Mouse (Mus musculus) CH12.LX (cell line): ENCODE measurements at regions not wholly inside any gene's neighbourhood (a gene's known extent, or its start where the extent isn't known, plus 50 kb on each side); places are given as distances from the start of the nearest gene placed in this dataset.

Experiments
- DNase-seq: peaks from one replicate; pipeline ENCODE4 v3.0.0-alpha.2; 2013; ENCODE audit errors: extremely low read depth
- H3K27ac ChIP-seq: 2 replicates; pipeline ENCODE4 v1.5.1; 2012; ENCODE audit warnings: low read depth, mild to moderate bottlenecking, control low read depth, moderate library complexity; ENCODE audit not compliant: insufficient read depth
- H3K27me3 ChIP-seq: replicated peaks from 2 replicates; pipeline ENCODE3; 2012; ENCODE audit warnings: inconsistent platforms
- H3K36me3 ChIP-seq, 2 experiments: replicated peaks in 1 of 2; 2 replicates each; pipeline versions ENCODE3 to v1.6.1; 2012; ENCODE audit warnings: inconsistent platforms in 1 of 2, low read length in 1 of 2, mild to moderate bottlenecking in 1 of 2, mixed read lengths in 1 of 2, moderate library complexity in 1 of 2; ENCODE audit not compliant: control insufficient read depth in 1 of 2, insufficient read depth in 1 of 2
- H3K4me1 ChIP-seq, 2 experiments: 2 replicates each; pipeline ENCODE4 v1.6.1; 2012; ENCODE audit warnings: inconsistent platforms in 1 of 2, moderate library complexity in 1 of 2; ENCODE audit not compliant: insufficient read depth in 2 of 2, control insufficient read depth in 1 of 2
- H3K4me2 ChIP-seq: 2 replicates; pipeline ENCODE4 v1.6.1; 2012; ENCODE audit warnings: low read depth, mild to moderate bottlenecking, control low read depth; ENCODE audit not compliant: poor library complexity, insufficient read depth, severe bottlenecking
- H3K4me3 ChIP-seq, 3 experiments: fragments of 150-350 bp in 1 of 3; sonication (generic) in 1 of 3; replicated peaks in 1 of 3; 2 replicates each; pipeline versions ENCODE3 to v1.5.1; 2011 to 2012; ENCODE audit warnings: low read depth in 2 of 3, low read length in 2 of 3, mild to moderate bottlenecking in 2 of 3, moderate library complexity in 2 of 3, control low read depth in 1 of 3, improper control_type of control experiment in 1 of 3, inconsistent platforms in 1 of 3, mixed read lengths in 1 of 3; ENCODE audit not compliant: poor library complexity in 1 of 3
- H3K79me2 ChIP-seq: replicated peaks from 2 replicates; pipeline ENCODE4 v1.6.1; 2012; ENCODE audit warnings: mild to moderate bottlenecking, moderate library complexity; ENCODE audit not compliant: control insufficient read depth, poor library complexity, insufficient read depth, severe bottlenecking; ENCODE audit errors: extremely low read depth
- H3K9ac ChIP-seq: 2 replicates; pipeline ENCODE4 v1.6.1; 2012; ENCODE audit warnings: low read depth, mild to moderate bottlenecking, control low read depth, moderate library complexity; ENCODE audit not compliant: insufficient read depth
- H3K9me3 ChIP-seq: replicated peaks from 2 replicates; pipeline ENCODE3; 2012; ENCODE audit warnings: low read length, inconsistent platforms, mixed read lengths
- BHLHE40 ChIP-seq: IDR thresholded peaks from 2 replicates; pipeline ENCODE4 v1.6.1; 2011; ENCODE audit warnings: mild to moderate bottlenecking, low read depth, low read length, improper control_type of control experiment
- CHD1 ChIP-seq: IDR thresholded peaks from 2 replicates; pipeline ENCODE4 v1.6.1; 2012; ENCODE audit warnings: low read depth, low read length, improper control_type of control experiment, inconsistent platforms
- CTCF ChIP-seq, 2 experiments: IDR thresholded peaks in 1 of 2; conservative IDR thresholded peaks in 1 of 2; 2 replicates each; pipeline ENCODE4 v1.5.1; 2011 to 2012; ENCODE audit warnings: low read depth in 2 of 2, low read length in 2 of 2, improper control_type of control experiment in 1 of 2, inconsistent platforms in 1 of 2, mild to moderate bottlenecking in 1 of 2, moderate library complexity in 1 of 2
- ELF1 ChIP-seq: IDR thresholded peaks from 2 replicates; pipeline ENCODE4 v1.6.1; 2014; ENCODE audit warnings: low read depth, mild to moderate bottlenecking, inconsistent platforms, low read length, improper control_type of control experiment
- GABPA ChIP-seq: IDR thresholded peaks from 2 replicates; pipeline ENCODE4 v1.6.1; 2012; ENCODE audit warnings: low read depth, low read length, improper control_type of control experiment, inconsistent platforms; ENCODE audit not compliant: insufficient replicate concordance
- JUN ChIP-seq: IDR thresholded peaks from 2 replicates; pipeline ENCODE4 v1.6.1; 2011; ENCODE audit warnings: low read depth, mild to moderate bottlenecking, low read length, improper control_type of control experiment, moderate library complexity; ENCODE audit not compliant: insufficient read depth
- JUND ChIP-seq: conservative IDR thresholded peaks from 2 replicates; pipeline ENCODE4 v1.6.1; 2011; ENCODE audit warnings: low read depth, low read length, improper control_type of control experiment
- MAX ChIP-seq: IDR thresholded peaks from 2 replicates; pipeline ENCODE4 v1.6.1; 2011; ENCODE audit warnings: low read length, improper control_type of control experiment
- MAZ ChIP-seq: IDR thresholded peaks from 2 replicates; pipeline ENCODE4 v1.6.1; 2012; ENCODE audit warnings: low read depth, mild to moderate bottlenecking, inconsistent platforms, low read length, improper control_type of control experiment, moderate library complexity
- MXI1 ChIP-seq: IDR thresholded peaks from 2 replicates; pipeline ENCODE4 v1.6.1; 2011; ENCODE audit warnings: mild to moderate bottlenecking, low read depth, low read length, improper control_type of control experiment
- MYC ChIP-seq: IDR thresholded peaks from 2 replicates; pipeline ENCODE4 v1.6.1; 2011; ENCODE audit warnings: low read depth, mild to moderate bottlenecking, improper control_type of control experiment, low read length
- NELFE ChIP-seq: IDR thresholded peaks from 2 replicates; pipeline ENCODE4 v1.6.1; 2011; ENCODE audit warnings: low read depth, low read length, improper control_type of control experiment
- NRF1 ChIP-seq: IDR thresholded peaks from 2 replicates; pipeline ENCODE4 v1.6.1; 2014; ENCODE audit warnings: low read depth, mild to moderate bottlenecking, inconsistent platforms, low read length, improper control_type of control experiment, moderate library complexity
- PAX5 ChIP-seq: IDR thresholded peaks from 2 replicates; pipeline ENCODE4 v1.6.1; 2012; ENCODE audit warnings: low read length, inconsistent platforms, mixed read lengths
- POLR2A ChIP-seq: IDR thresholded peaks from 2 replicates; pipeline ENCODE4 v1.6.1; 2011; ENCODE audit warnings: low read depth, mild to moderate bottlenecking, improper control_type of control experiment, low read length
- POLR2AphosphoS2 ChIP-seq: IDR thresholded peaks from 2 replicates; pipeline ENCODE4 v1.6.1; 2011; ENCODE audit warnings: low read depth, low read length, improper control_type of control experiment
- RCOR1 ChIP-seq: conservative IDR thresholded peaks from 2 replicates; pipeline ENCODE4 v1.6.1; 2012; ENCODE audit warnings: low read depth, mild to moderate bottlenecking, inconsistent platforms, low read length, improper control_type of control experiment
- SIN3A ChIP-seq: IDR thresholded peaks from 2 replicates; pipeline ENCODE4 v1.6.1; 2012; ENCODE audit warnings: low read length, improper control_type of control experiment, inconsistent platforms
- TBP ChIP-seq: conservative IDR thresholded peaks from 2 replicates; pipeline ENCODE4 v1.6.1; 2011; ENCODE audit warnings: low read depth, low read length, improper control_type of control experiment
- USF2 ChIP-seq: conservative IDR thresholded peaks from 2 replicates; pipeline ENCODE4 v1.6.1; 2011; ENCODE audit warnings: low read depth, low read length, improper control_type of control experiment
- ZMIZ1 ChIP-seq: IDR thresholded peaks from 2 replicates; pipeline ENCODE4 v1.6.1; 2012; ENCODE audit warnings: low read depth, mild to moderate bottlenecking, inconsistent platforms, low read length, improper control_type of control experiment
- ZNF384 ChIP-seq: IDR thresholded peaks from 2 replicates; pipeline ENCODE4 v1.6.1; 2012; ENCODE audit warnings: low read depth, low read length, improper control_type of control experiment, inconsistent platforms
- dilution Hi-C: fragments of 300-500 bp; cut with MboI; formaldehyde crosslinking; loops from 2 replicates; pipeline ENCODE4 v1.14.3; 2020; ENCODE audit warnings: low sequenced_read_pairs; ENCODE audit not compliant: extremely low pct_unique_long_range_greater_than_20kb, extremely low pct_ligation_motif_present
- in situ Hi-C: fragments of 300-500 bp; cut with MboI; formaldehyde crosslinking; loops from 3 replicates; pipeline ENCODE4 v1.14.3; 2019; ENCODE audit warnings: low sequenced_read_pairs, low pct_ligation_motif_present, low pct_unique_long_range_greater_than_20kb, mixed read lengths

GRCm38 (mm10) chr7:83450346-83450745, 134.4 kb upstream of the Tmc3 start:
- TF ChIP-seq NELFE (no peak), BHLHE40 (no peak), JUND (no peak), RCOR1 (no peak), ELF1 (no peak), CHD1 (no peak), MYC (no peak), MAX (no peak), MXI1 (no peak), POLR2A (no peak), GABPA (no peak), JUN (no peak), NRF1 (no peak), USF2 (no peak)
- dilution Hi-C loops: no loop called here
- no peaks in the 10 kb centered on the region for H3K36me3 ChIP-seq

GRCm38 (mm10) chr7:83452309-83452708, 132.4 kb upstream of the Tmc3 start:
- H3K4me2 ChIP-seq: no peak overlapping the region
- dilution Hi-C loops: no loop called here

More at GRCm38 (mm10) chr7:83450346-83450745, 134.4 kb upstream of the Tmc3 start:
- no peak overlapping the region for H3K9ac ChIP-seq
- no peaks in the 10 kb centered on the region for H3K9me3 ChIP-seq
- H3K4me1 ChIP-seq: no peaks in the 10 kb centered on the region
- no peak overlapping the region for H3K27ac ChIP-seq
- no peak for DNase-seq
- in situ Hi-C loops: no loop called here
- H3K27me3 ChIP-seq: no peaks in the 10 kb centered on the region
- H3K4me3 ChIP-seq: no peak overlapping the region
- no peak overlapping the region for H3K4me2 ChIP-seq
- no peaks in the 10 kb centered on the region for H3K79me2 ChIP-seq

More at GRCm38 (mm10) chr7:83452309-83452708, 132.4 kb upstream of the Tmc3 start:
- no peaks in the 10 kb centered on the region for H3K9me3 ChIP-seq
- H3K36me3 ChIP-seq: no peaks in the 10 kb centered on the region
- TF ChIP-seq GABPA: no peak
- TF ChIP-seq SIN3A: no peak
- no peak for TF ChIP-seq MYC
- TF ChIP-seq POLR2AphosphoS2: no peak
- no peak for TF ChIP-seq NELFE
- no peak for TF ChIP-seq USF2
- TF ChIP-seq TBP: no peak
- TF ChIP-seq MAZ: no peak
- TF ChIP-seq PAX5: no peak
- TF ChIP-seq ZNF384: no peak
- no peak for TF ChIP-seq CHD1
- TF ChIP-seq ZMIZ1: no peak
- TF ChIP-seq RCOR1: no peak
- no peak for TF ChIP-seq CTCF (conservative IDR thresholded peaks at IDR 0.05 in 1 of 2, IDR thresholded peaks at IDR 0.05 in 1 of 2; ENCODE audit: low read depth in 2 of 2, low read length in 2 of 2)
- no peaks in the 10 kb centered on the region for H3K27me3 ChIP-seq
- no peak overlapping the region for H3K9ac ChIP-seq
- no peaks in the 10 kb centered on the region for H3K4me1 ChIP-seq
- no peak for DNase-seq
- in situ Hi-C loops: no loop called here
- H3K79me2 ChIP-seq: no peaks in the 10 kb centered on the region
- H3K4me3 ChIP-seq: no peak overlapping the region
- H3K27ac ChIP-seq: no peak overlapping the region
